Mouse (Mus musculus): ENCODE results near the gene Rbpj. TPM values are rescaled to one million over a fixed set of nuclear protein-coding genes. Genes with fewer than 3 reads are reported as not detected.

Rbpj gene
- total RNA-seq, 2 experiments from 2014 or later = 22.1 to 22.5 TPM

GRCm38 (mm10) chr5:53500509-53501145 lies 34.7 kb downstream of the Rbpj start:
- DNase-seq = no peak
- intact Hi-C loops (cut with DNase I; ENCODE audit: low total_unique reads) = no loop called here

- intact Hi-C loops (cut with DNase I; ENCODE audit: low total_unique reads) = no loop called here
- DNase-seq = no peak
Measured at GRCm38 (mm10) chr5:53503261-53503660, 37.3 kb downstream of the Rbpj start.

GRCm38 (mm10) chr5:53505751-53506150 lies 39.8 kb downstream of the Rbpj start:
- DNase-seq = no peak
- intact Hi-C loops (cut with DNase I; ENCODE audit: low total_unique reads) = no loop called here

- DNase-seq = no peak
- intact Hi-C loops (cut with DNase I; ENCODE audit: low total_unique reads) = no loop called here
Measured at GRCm38 (mm10) chr5:53507371-53507770, 41.4 kb downstream of the Rbpj start.

- DNase-seq = peak; percentile 52
- intact Hi-C loops (cut with DNase I; ENCODE audit: low total_unique reads) = no loop called here
Measured at GRCm38 (mm10) chr5:53509465-53509864, 43.5 kb downstream of the Rbpj start.

GRCm38 (mm10) chr5:53509927-53510326 lies 44.0 kb downstream of the Rbpj start:
- DNase-seq = no peak
- intact Hi-C loops (cut with DNase I; ENCODE audit: low total_unique reads) = no loop called here

GRCm38 (mm10) chr5:53511426-53511825 lies 45.5 kb downstream of the Rbpj start:
- intact Hi-C loops (cut with DNase I; ENCODE audit: low total_unique reads) = no loop called here
- DNase-seq = no peak

- intact Hi-C loops (cut with DNase I; ENCODE audit: low total_unique reads) = no loop called here
- no peak for DNase-seq
Measured at GRCm38 (mm10) chr5:53514959-53515612, 49.1 kb downstream of the Rbpj start.

- intact Hi-C loops (cut with DNase I; ENCODE audit: low total_unique reads) = no loop called here
- no peak for DNase-seq
Measured at GRCm38 (mm10) chr5:53516482-53516881, 50.5 kb downstream of the Rbpj start.

- intact Hi-C loops (cut with DNase I; ENCODE audit: low total_unique reads) = no loop called here
- DNase-seq = no peak
Measured at GRCm38 (mm10) chr5:53517802-53518201, 51.9 kb downstream of the Rbpj start.

GRCm38 (mm10) chr5:53519131-53519530 lies 53.2 kb downstream of the Rbpj start:
- DNase-seq = no peak

GRCm38 (mm10) chr5:53519998-53520577 lies 54.1 kb downstream of the Rbpj start:
- no peak for DNase-seq
- intact Hi-C loops (cut with DNase I; ENCODE audit: low total_unique reads) = no loop called here

More at GRCm38 (mm10) chr5:53519131-53519530, 53.2 kb downstream of the Rbpj start:
- intact Hi-C loops (cut with DNase I; ENCODE audit: low total_unique reads) = no loop called here

GRCm38 (mm10) chr5:53523046-53523445 lies 57.1 kb downstream of the Rbpj start:
- intact Hi-C loops (cut with DNase I; ENCODE audit: low total_unique reads) = no loop called here
- peak; percentile 82 for DNase-seq

GRCm38 (mm10) chr5:53524162-53524561 lies 58.2 kb downstream of the Rbpj start:
- no peak for DNase-seq
- intact Hi-C loops (cut with DNase I; ENCODE audit: low total_unique reads) = no loop called here

- no peak for DNase-seq
- intact Hi-C loops (cut with DNase I; ENCODE audit: low total_unique reads) = no loop called here
Measured at GRCm38 (mm10) chr5:53524831-53525230, 58.9 kb downstream of the Rbpj start.

- intact Hi-C loops (cut with DNase I; ENCODE audit: low total_unique reads) = no loop called here
- peak; percentile 38 for DNase-seq
Measured at GRCm38 (mm10) chr5:53525305-53526069, 59.5 kb downstream of the Rbpj start.

GRCm38 (mm10) chr5:53526070-53526430 lies 60.1 kb downstream of the Rbpj start:
- intact Hi-C loops (cut with DNase I; ENCODE audit: low total_unique reads) = no loop called here
- DNase-seq = no peak

- intact Hi-C loops (cut with DNase I; ENCODE audit: low total_unique reads) = no loop called here
- DNase-seq = no peak
Measured at GRCm38 (mm10) chr5:53529846-53530245, 63.9 kb downstream of the Rbpj start.

GRCm38 (mm10) chr5:53535096-53535495 lies 69.1 kb downstream of the Rbpj start:
- intact Hi-C loops (cut with DNase I; ENCODE audit: low total_unique reads) = no loop called here

More at GRCm38 (mm10) chr5:53535096-53535495, 69.1 kb downstream of the Rbpj start:
- no peak for DNase-seq
